Mouse (Mus musculus): ENCODE results near the gene Trim41.
"Not testable (repeated sequence)": the region's sequence is repeated elsewhere in the genome, so short reads cannot be mapped to it uniquely, and the experiment has no call there.

Trim41 gene

GRCm38 (mm10) chr11:48837310-48838180 is 20.4 kb upstream of the Trim41 start:
- peak; percentile 40 for DNase-seq (ENCODE audit: low spot score)

DNA sequence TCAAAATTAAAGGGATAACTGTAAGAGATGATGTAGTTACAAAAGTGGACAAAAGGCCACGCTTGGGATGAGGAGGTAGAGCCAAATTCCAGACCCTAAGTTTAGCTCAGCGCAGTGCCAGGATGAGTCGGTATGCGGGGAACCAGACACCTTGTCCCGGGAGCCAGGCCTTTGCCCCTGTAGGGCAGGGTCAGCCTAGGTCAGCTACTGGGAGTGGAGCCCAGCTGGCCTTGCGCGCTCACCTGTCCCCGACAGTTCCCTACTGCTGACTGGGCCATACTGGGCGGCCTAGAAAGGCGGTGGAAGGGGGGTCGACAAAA is 19.8 kb upstream of the Trim41 start:
- no peak for DNase-seq (ENCODE audit: low spot score)

GRCm38 (mm10) chr11:48835923-48836322 is 18.8 kb upstream of the Trim41 start:
- no peak for DNase-seq (ENCODE audit: low spot score)

GRCm38 (mm10) chr11:48833731-48834639 is 16.8 kb upstream of the Trim41 start:
- DNase-seq (ENCODE audit: low spot score) = peak; percentile 91

DNA sequence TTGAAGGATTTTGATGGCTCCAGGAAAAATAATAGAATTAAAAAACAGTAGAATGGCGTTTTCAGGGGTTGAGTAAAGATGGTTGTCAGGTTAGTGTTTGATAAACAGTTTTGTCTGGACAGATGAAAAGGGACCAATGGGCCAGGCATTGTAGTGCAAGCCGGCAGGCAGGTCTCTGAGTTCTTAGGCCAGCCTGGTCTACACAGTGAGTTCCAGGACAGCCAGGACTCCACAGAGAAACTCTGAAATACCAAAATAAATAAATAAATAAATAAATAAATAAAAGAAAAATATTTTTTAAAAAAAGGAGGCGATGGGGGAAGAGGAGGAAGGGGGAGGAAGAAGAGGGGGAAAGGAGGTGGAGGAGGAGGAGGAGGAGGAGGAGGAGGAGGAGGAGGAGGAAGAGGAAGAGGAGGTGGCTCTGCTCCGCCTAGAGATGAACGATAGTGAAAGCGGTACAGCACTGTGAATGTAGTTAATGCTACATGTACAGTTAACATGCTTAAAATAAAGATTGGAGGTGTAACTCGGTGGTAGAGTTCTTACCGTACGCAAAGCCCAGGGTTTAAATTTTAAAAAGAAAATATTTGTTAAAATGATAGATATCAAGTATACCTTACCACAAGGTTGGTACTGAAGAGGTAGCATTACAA is 16.1 kb upstream of the Trim41 start:
- DNase-seq (ENCODE audit: low spot score) = no peak

DNA sequence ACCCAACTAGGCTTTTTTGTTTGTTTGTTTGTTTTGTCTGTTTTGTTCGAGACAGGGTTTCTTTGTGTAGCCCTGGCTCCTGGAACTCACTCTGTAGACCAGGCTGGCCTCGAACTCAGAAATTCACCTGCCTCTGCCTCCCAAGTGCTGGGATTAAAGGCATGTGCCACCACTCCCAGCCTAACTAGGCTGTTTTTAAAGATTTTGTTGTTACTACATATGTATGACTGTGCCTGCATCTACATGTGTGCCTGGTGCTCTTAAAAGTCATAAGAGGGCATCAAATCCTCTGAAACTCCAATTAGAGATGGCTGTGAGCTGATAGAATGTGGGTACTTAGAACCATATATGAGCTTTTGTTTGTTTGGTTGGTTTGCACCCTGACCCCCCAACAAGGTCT is 14.1 kb upstream of the Trim41 start:
- DNase-seq (ENCODE audit: low spot score) = no peak

GRCm38 (mm10) chr11:48830279-48830678 is 13.1 kb upstream of the Trim41 start:
- no peak for DNase-seq (ENCODE audit: low spot score)

GRCm38 (mm10) chr11:48827926-48828325 is 10.8 kb upstream of the Trim41 start:
- DNase-seq (ENCODE audit: low spot score) = no peak

DNA sequence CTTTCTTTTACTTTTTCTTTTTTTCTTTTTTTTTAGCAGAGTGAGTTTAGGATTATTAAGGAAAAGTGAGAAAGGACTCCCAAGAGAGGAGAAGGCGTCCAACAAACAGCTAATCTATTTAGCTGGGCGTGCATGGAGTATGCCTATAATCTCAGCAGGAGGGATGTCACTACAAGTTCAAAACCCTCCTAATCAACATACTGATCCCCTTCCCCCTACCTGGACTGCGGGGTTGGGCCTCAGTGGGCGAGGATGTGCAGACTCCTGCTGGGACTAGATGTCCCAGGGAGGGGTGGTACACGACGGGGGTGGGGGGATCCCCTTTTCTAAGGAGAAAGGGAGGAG is 9.6 kb upstream of the Trim41 start:
- peak; percentile 32 for DNase-seq (ENCODE audit: low spot score)

DNA sequence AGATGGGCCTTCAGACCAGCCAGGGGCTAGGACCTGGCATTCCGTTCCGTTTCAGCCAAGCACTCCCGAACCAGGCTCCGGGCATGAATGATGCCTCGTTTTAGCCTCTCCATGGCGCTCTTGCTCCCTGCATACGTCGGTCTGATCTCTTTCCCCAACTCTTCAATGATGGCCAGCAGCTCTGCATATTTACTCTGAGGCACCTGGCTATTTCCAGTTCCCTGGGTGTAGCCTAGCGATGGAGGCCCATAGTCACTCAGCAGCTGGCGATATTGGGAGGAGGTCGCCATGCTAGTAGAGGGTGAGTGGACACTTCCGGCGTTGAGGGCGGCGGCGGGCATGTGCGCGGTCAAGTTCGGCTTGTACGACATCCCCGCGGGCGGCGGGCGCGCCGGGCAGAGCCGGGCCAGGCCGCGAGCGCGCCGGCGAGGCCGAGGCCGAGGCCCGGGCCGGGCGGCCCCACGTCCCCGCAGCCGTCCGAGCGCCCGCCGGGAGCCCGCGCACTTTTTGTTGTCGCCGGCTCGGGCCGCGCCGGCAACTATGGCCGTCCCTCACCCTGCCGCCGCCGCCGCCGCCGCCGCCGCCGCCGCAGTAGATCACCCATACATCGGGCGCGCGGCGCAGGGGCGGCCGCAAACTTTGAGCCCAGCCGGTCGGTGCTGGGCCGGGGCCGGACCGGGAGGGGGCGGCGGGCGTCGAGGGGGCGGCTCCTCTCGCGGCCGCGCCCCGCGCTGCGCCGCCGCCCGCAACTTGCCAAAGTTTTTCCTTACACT is 9.0 kb upstream of the Trim41 start, which contains the start of the genes Trim7 and Gm12184:
Gene Trim7, plus strand, starts transcription at position 162 of the 773 bp plus-strand sequence.
Gene Gm12184, minus strand, starts transcription at position 677 of the 773 bp plus-strand sequence.
- not testable (repeated sequence) for DNase-seq (ENCODE audit: low spot score)

GRCm38 (mm10) chr11:48824311-48824830 is 7.2 kb upstream of the Trim41 start:
- no peak for DNase-seq (ENCODE audit: low spot score)

DNA sequence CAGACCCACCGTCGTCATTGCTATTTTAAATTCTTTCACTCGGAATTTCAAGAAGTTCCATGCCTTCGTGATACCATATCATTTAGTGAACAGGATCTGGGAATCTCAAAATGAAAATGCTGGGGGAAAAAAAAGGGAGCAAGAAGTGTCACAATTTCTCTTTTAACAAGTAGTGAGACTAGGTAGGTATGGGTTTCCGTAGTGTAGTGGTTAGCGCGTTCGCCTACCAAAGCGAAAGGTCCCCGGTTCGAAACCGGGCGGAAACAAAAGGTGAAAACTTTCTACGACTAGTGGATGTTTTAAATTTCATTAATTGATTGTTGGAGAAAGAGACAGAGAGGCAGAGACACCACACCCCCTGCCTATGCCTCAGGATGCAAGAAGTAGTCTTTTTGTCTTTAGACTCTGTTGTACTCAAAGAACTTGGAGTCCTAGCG is 6.4 kb upstream of the Trim41 start:
- DNase-seq (ENCODE audit: low spot score) = peak; percentile 87

DNA sequence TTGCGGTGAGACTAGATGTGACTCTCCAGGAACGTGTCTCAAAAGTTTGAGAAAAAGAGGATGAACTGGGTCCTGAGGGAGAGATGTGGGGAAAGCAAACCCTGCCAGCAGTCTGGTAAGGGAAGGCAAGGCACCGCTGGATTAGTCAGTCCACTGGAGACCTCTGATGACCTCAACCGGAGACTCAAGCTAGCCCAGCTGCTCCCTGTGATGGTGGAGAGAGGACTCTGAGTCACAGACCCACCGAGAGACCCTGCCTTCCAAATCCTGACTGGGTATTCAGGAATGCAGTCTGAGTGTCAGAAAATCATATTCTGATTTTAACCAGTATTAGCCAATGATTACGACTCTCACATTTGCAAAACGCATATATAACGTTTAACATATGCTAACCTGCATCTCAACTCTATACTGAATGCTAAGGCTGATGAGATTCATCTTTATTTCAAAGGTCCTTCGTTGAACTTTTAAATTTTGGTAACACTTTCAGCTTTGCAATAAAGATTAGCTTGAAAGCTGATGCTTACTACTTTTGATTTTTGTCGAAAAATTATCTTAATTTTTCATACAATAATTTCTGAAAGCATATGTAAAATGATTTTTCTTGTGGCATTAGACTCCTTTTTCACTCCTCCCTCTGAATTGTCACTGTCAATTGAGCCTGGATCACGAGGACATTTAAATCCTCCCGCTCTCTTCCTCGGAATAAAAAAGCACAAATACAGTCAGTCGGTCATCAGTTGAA is 5.8 kb upstream of the Trim41 start:
- no peak for DNase-seq (ENCODE audit: low spot score)

DNA sequence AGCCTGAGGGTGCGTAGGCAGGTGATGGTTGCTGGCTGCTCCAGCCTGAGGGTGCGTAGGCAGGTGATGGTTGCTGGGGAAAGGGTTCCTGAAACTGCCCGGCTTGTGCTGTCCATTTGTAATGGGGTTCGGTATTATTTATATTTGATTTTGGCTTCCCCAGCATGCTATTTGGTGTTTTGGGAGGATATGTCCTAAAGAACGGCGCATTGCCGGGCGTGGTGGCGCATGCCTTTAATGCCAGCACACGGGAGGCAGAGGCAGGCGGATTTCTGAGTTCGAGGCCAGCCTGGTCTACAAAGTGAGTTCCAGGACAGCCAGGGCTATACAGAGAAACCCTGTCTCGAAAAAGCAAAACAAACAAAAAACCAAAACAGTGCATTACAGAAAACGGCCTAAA is 4.1 kb upstream of the Trim41 start:
- DNase-seq (ENCODE audit: low spot score) = not testable (repeated sequence)

GRCm38 (mm10) chr11:48820308-48820674 is 3.1 kb upstream of the Trim41 start:
- DNase-seq (ENCODE audit: low spot score) = no peak

- no peak for DNase-seq (ENCODE audit: low spot score)
Observed at GRCm38 (mm10) chr11:48819614-48820307, 2.6 kb upstream of the Trim41 start.

GRCm38 (mm10) chr11:48818346-48818745 is 1.2 kb upstream of the Trim41 start:
- peak; percentile 91 for DNase-seq (ENCODE audit: low spot score)

DNA sequence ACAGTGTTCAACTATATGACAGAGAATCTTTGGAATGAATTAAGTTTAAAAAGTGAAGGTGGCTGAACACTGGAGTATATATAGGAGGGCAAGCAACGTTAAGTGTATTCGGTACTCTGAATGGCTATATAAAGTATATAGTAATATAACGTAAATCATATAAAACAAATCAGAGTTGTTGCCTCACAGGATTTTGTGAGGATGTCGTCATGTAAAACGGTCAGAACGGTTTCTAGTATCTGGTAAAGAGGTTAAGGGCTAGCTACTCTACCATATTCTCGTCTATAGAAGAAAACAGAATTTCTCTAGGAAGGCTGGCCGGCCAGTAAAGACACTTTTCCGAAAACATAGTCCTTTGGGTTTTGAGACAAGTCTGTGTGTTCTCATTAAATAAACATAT is 641 bp upstream of the Trim41 start:
- no peak for DNase-seq (ENCODE audit: low spot score)

GRCm38 (mm10) chr11:48816281-48816781 is 822 bp downstream of the Trim41 start:
- DNase-seq (ENCODE audit: low spot score) = no peak

DNA sequence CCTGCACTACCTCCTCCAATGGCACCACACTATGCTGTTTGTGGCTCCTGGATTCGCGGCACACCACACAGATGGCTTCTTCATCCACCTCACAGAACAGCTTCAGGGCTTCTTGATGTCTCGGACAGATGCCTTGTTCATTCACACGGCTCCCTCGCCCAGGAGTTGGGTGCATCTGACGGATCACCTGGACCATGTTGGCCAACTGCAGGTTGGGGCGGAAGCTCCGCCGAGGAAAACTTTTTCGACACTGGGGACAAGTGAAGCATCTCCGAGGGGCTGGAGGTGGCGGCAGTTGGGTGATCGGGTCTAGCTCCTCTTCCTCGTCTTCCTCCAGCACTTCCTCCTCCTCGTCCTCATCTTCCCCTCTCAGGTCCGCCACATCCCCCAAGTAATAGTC is 1.3 kb downstream of the Trim41 start:
- DNase-seq (ENCODE audit: low spot score) = no peak
